Mouse (Mus musculus): ENCODE measurements at regions not wholly inside any gene's neighbourhood (a gene's known extent, or its start where the extent isn't known, plus 50 kb on each side); places are given as distances from the start of the nearest gene placed in this dataset.

- peaks cover 0 to 3% of the 10 kb centered on the region in 2 experiments; a peak in 1 of 4 replicates for H3K4me1 ChIP-seq (ENCODE audit: control insufficient read depth in 1 of 2, insufficient read depth in 2 of 2, low read length in 2 of 2)
- H3K36me3 ChIP-seq (ENCODE audit: control insufficient read depth in 1 of 2, insufficient read depth in 2 of 2, low read length in 2 of 2): no peaks in the 10 kb centered on the region
- H3K4me3 ChIP-seq (ENCODE audit: control insufficient read depth in 1 of 2, insufficient read depth in 1 of 2, low read depth in 2 of 2, low read length in 2 of 2): no peak overlapping the region
- DNase-seq (ENCODE audit: low read depth, low spot score): no peak
- no peaks in the 10 kb centered on the region for H3K27me3 ChIP-seq (ENCODE audit: control insufficient read depth in 1 of 2, insufficient read depth in 2 of 2, low read length in 2 of 2)
- no peak overlapping the region for H3K9ac ChIP-seq (ENCODE audit: control insufficient read depth, low read depth, low read length, poor library complexity, severe bottlenecking)
- H3K27ac ChIP-seq (ENCODE audit: control insufficient read depth, low read depth, low read length): no peak overlapping the region
- TF ChIP-seq JUND (IDR thresholded peaks at IDR 0.05; ENCODE audit: low read depth, low read length): no peak
- TF ChIP-seq POLR2AphosphoS2 (IDR thresholded peaks at IDR 0.05; ENCODE audit: low read length): no peak
- TF ChIP-seq GABPA (IDR thresholded peaks at IDR 0.05; ENCODE audit: low read depth, low read length): no peak
- no peak for TF ChIP-seq NELFE (IDR thresholded peaks at IDR 0.05; ENCODE audit: low read depth, low read length)
- no peaks in the 10 kb centered on the region for H3K79me2 ChIP-seq (ENCODE audit: control insufficient read depth, insufficient read depth, low read length, poor library complexity)
- no peaks in the 10 kb centered on the region for H3K9me3 ChIP-seq (replicated peaks; ENCODE audit: insufficient read depth, low read length)
These were observed 248.3 kb upstream of the Prok2 start for GRCm38 (mm10) chr6:99974464-99974863.

DNA sequence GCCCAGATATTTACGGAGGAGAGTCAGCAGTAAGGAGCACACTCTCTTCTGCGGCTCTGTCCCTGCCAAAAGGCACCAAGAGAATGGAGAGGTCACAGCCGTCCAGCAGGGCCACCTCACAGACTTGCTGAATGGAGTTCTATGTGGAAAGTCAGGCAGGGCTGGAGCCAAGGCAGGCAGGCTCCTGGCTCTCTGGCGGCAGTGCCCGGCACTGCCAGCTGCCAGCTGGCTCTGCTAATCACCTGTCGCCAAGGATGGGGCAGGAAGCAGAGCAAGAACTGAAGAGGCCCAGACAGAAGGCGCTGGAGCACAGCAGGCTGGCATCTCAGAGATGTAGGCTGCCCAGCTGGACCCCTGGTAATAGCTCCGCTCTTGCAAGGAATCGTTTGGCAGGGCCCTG is 245.2 kb upstream of the Prok2 start:
- no peaks in the 10 kb centered on the region for H3K27me3 ChIP-seq (ENCODE audit: control insufficient read depth in 1 of 2, insufficient read depth in 2 of 2, low read length in 2 of 2)
- no peaks in the 10 kb centered on the region for H3K36me3 ChIP-seq (ENCODE audit: control insufficient read depth in 1 of 2, insufficient read depth in 2 of 2, low read length in 2 of 2)
- no peak overlapping the region for H3K27ac ChIP-seq (ENCODE audit: control insufficient read depth, low read depth, low read length)
- H3K9ac ChIP-seq (ENCODE audit: control insufficient read depth, low read depth, low read length, poor library complexity, severe bottlenecking): no peak overlapping the region
- no peak for DNase-seq (ENCODE audit: low read depth, low spot score)
- no peak for TF ChIP-seq ETS1 (IDR thresholded peaks at IDR 0.05; ENCODE audit: low read depth, low read length)
- no peak for TF ChIP-seq MAX (IDR thresholded peaks at IDR 0.05; ENCODE audit: low read length)
- TF ChIP-seq TCF12 (IDR thresholded peaks at IDR 0.05; ENCODE audit: low read depth, low read length): no peak
- TF ChIP-seq MYC (IDR thresholded peaks at IDR 0.05; ENCODE audit: low read depth, low read length): no peak
- TF ChIP-seq ZNF384 (IDR thresholded peaks at IDR 0.05; ENCODE audit: low read depth, low read length): no peak
- no peak for TF ChIP-seq USF2 (IDR thresholded peaks at IDR 0.05; ENCODE audit: borderline replicate concordance in 1 of 2, insufficient read depth in 1 of 2, low read depth in 1 of 2, low read length in 2 of 2)
- no peak for TF ChIP-seq MAZ (IDR thresholded peaks at IDR 0.05; ENCODE audit: low read depth, low read length)
- TF ChIP-seq TAL1 (IDR thresholded peaks at IDR 0.05; ENCODE audit: low read length): no peak
- H3K4me1 ChIP-seq (ENCODE audit: control insufficient read depth in 1 of 2, insufficient read depth in 2 of 2, low read length in 2 of 2): peaks cover 0 to 3% of the 10 kb centered on the region in 2 experiments; a peak in 1 of 4 replicates
- no peak overlapping the region for H3K4me3 ChIP-seq (ENCODE audit: control insufficient read depth in 1 of 2, insufficient read depth in 1 of 2, low read depth in 2 of 2, low read length in 2 of 2)
- H3K79me2 ChIP-seq (ENCODE audit: control insufficient read depth, insufficient read depth, low read length, poor library complexity): no peaks in the 10 kb centered on the region
- H3K9me3 ChIP-seq (replicated peaks; ENCODE audit: insufficient read depth, low read length): no peaks in the 10 kb centered on the region

DNA sequence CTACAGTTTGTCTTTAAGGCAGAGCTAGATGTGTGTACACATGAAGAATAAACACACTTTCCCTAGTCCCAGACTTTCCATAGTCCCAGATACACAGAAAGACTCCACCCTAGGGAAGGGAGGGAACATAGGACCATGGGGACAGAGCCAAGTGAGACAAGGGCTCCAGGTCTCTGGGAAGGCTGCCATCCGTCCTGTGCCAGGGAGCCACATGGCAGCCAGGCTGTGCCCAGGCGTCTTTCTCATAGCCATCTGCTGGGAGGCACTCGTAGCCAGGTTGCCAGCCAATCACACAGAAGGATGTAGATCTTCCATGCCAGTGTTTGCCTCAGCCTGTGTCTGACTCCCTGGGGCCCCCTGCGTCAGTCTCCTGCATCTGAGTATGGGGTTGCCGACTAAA is 242.7 kb upstream of the Prok2 start:
- no peak for TF ChIP-seq ELF1 (IDR thresholded peaks at IDR 0.05; ENCODE audit: low read depth, low read length)
- Histone ChIP-seq H3K79me2 (ENCODE audit: control insufficient read depth, insufficient read depth, low read length, poor library complexity) (no peaks in the 10 kb centered on the region), H3K9me3 (replicated peaks; ENCODE audit: insufficient read depth, low read length) (no peaks in the 10 kb centered on the region), H3K9ac (ENCODE audit: control insufficient read depth, low read depth, low read length, poor library complexity, severe bottlenecking) (no peak overlapping the region), H3K4me1 (ENCODE audit: control insufficient read depth in 1 of 2, insufficient read depth in 2 of 2, low read length in 2 of 2) (no peaks in the 10 kb centered on the region), H3K36me3 (ENCODE audit: control insufficient read depth in 1 of 2, insufficient read depth in 2 of 2, low read length in 2 of 2) (no peaks in the 10 kb centered on the region), H3K27ac (ENCODE audit: control insufficient read depth, low read depth, low read length) (no peak overlapping the region), H3K27me3 (ENCODE audit: control insufficient read depth in 1 of 2, insufficient read depth in 2 of 2, low read length in 2 of 2) (no peaks in the 10 kb centered on the region), H3K4me3 (ENCODE audit: control insufficient read depth in 1 of 2, insufficient read depth in 1 of 2, low read depth in 2 of 2, low read length in 2 of 2) (no peak overlapping the region)
- no peak for DNase-seq (ENCODE audit: low read depth, low spot score)

All from MEL (cell line).